Mouse (Mus musculus): ENCODE measurements around the gene Crxos. TPM values are rescaled to one million over a fixed set of nuclear protein-coding genes. Genes with fewer than 3 reads are reported as not detected.

Crxos gene
- polyA plus RNA-seq, 1 experiment from 2014 or later: not detected

- Histone ChIP-seq H3K9me3 (no peaks in the 10 kb centered on the region), H3K27ac (peak within 1 kb of the TSS; percentile 81), H3K4me2 (replicated peaks) (peak within 1 kb of the TSS; percentile 76), H3K27me3 (no peaks in the 10 kb centered on the region), H3K9ac (peak within 1 kb of the TSS; percentile 80), H3K36me3 (peaks cover 30% of the 10 kb centered on the region), H3K4me3 (peak within 1 kb of the TSS; percentile 77), H3K4me1 (peaks cover 24% of the 10 kb centered on the region)
- WGBS: under 1% methylated on average over 33 of the region's 33 CpGs
- ATAC-seq (ENCODE audit: low FRiP score, low read depth): peak; percentile 97
Observed at GRCm38 (mm10) chr7:15922220-15922773, 39.9 kb downstream of the Crxos start, which contains the start of gene Selenow. TSS of gene Selenow (minus strand) at chr7:15922402.

- no peak for ATAC-seq (ENCODE audit: low FRiP score, low read depth)
- Histone ChIP-seq H3K9ac (no peak overlapping the region), H3K4me2 (replicated peaks) (no peak overlapping the region)
Observed at GRCm38 (mm10) chr7:15929910-15930309, 47.5 kb downstream of the Crxos start.

GRCm38 (mm10) chr7:15930543-15930942 lies 48.1 kb downstream of the Crxos start:
- no peak overlapping the region for H3K27ac ChIP-seq
- H3K36me3 ChIP-seq: peaks cover 5% of the 10 kb centered on the region
- ATAC-seq (ENCODE audit: low FRiP score, low read depth): no peak
- H3K4me1 ChIP-seq: peaks cover 6% of the 10 kb centered on the region; the same call in 1 of the 2 replicates
- no peaks in the 10 kb centered on the region for H3K27me3 ChIP-seq
- no peak overlapping the region for H3K4me2 ChIP-seq (replicated peaks)
- WGBS: 62% methylated on average over 2 of the region's 2 CpGs
- H3K9ac ChIP-seq: no peak overlapping the region
- no peaks in the 10 kb centered on the region for H3K9me3 ChIP-seq
- H3K4me3 ChIP-seq: no peak overlapping the region

More at GRCm38 (mm10) chr7:15929910-15930309, 47.5 kb downstream of the Crxos start:
- Histone ChIP-seq H3K4me1 (peaks cover 6% of the 10 kb centered on the region; the same call in 1 of the 2 replicates), H3K9me3 (no peaks in the 10 kb centered on the region), H3K36me3 (no peaks in the 10 kb centered on the region), H3K27ac (no peak overlapping the region), H3K27me3 (no peaks in the 10 kb centered on the region), H3K4me3 (no peak overlapping the region)
- 36% methylated on average over 4 of the region's 4 CpGs for WGBS

- WGBS: 84% methylated on average over 3 of the region's 3 CpGs
- no peaks in the 10 kb centered on the region for H3K27me3 ChIP-seq
- H3K4me3 ChIP-seq: no peak overlapping the region
- peaks cover 16% of the 10 kb centered on the region for H3K36me3 ChIP-seq
- no peaks in the 10 kb centered on the region for H3K9me3 ChIP-seq
- H3K9ac ChIP-seq: no peak overlapping the region
- ATAC-seq (ENCODE audit: low FRiP score, low read depth): no peak
- peaks cover 6% of the 10 kb centered on the region; the same call in 1 of the 2 replicates for H3K4me1 ChIP-seq
- H3K4me2 ChIP-seq (replicated peaks): no peak overlapping the region
- no peak overlapping the region for H3K27ac ChIP-seq
Observed at GRCm38 (mm10) chr7:15931635-15932034, 49.2 kb downstream of the Crxos start.

DNA sequence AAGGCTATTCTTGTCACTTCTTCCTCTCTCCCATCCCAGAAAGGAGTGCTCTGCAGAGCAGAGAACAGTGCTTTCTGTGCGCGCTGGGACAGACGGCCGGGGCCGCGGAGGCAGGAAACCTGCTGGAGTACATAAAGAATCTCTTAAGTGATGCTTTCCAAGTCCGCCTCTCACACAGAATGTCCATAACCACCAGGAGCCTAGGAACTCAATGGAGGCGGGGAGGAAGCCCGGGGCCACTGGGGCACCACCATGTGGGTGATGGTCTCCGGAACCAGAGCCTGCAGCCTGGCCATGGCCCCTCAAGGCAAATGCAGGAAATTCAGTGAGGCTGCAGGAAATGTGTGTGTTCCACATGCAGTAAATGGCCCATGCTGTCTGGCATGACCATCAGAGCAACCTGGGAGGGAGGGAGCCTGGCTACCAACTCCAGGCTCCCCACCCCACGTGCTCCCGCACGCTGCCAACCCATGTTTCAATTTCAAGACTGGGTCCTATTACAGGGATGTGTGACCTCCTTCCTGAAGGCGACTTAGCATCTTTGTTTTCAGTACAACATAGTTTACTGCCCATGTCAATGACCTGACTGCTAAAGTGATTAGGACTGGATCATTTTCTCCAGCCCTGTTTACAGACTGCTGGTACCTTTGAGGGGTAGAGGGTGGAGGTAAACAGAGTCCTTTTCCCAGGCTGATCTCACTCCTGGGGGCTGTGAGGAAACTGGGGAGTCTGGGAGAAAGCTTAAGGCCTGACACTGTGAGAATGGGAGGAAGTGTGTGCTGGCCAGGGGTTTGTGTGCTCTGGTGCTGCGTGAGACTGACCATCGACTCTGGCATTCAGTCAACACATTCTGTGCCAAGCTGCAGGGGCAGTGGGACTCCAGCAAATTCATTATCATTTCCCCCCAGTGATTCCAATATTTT lies 51.3 kb downstream of the Crxos start:
- H3K4me1 ChIP-seq: peaks cover 6% of the 10 kb centered on the region; the same call in 1 of the 2 replicates
- no peaks in the 10 kb centered on the region for H3K9me3 ChIP-seq
- H3K27me3 ChIP-seq: no peaks in the 10 kb centered on the region
- H3K4me2 ChIP-seq (replicated peaks): no peak overlapping the region
- no peak for ATAC-seq (ENCODE audit: low FRiP score, low read depth)
- H3K36me3 ChIP-seq: peaks cover 36% of the 10 kb centered on the region
- no peak overlapping the region for H3K4me3 ChIP-seq
- WGBS: 54% methylated on average over 16 of the region's 16 CpGs
- peak overlapping the region; percentile 2; the same call in 1 of the 2 replicates for H3K27ac ChIP-seq
- no peak overlapping the region for H3K9ac ChIP-seq

GRCm38 (mm10) chr7:15937491-15937890 lies 55.1 kb downstream of the Crxos start:
- 86% methylated on average over 5 of the region's 5 CpGs for WGBS
- ATAC-seq (ENCODE audit: low FRiP score, low read depth): no peak

GRCm38 (mm10) chr7:15938621-15939020 lies 56.2 kb downstream of the Crxos start:
- Histone ChIP-seq H3K4me1 (peaks cover 3% of the 10 kb centered on the region; the same call in 1 of the 2 replicates), H3K4me2 (replicated peaks) (no peak overlapping the region), H3K9ac (no peak overlapping the region), H3K36me3 (peaks cover 86% of the 10 kb centered on the region), H3K4me3 (no peak overlapping the region), H3K27me3 (no peaks in the 10 kb centered on the region), H3K27ac (no peak overlapping the region; the same call in 1 of the 2 replicates), H3K9me3 (no peaks in the 10 kb centered on the region)
- no peak for ATAC-seq (ENCODE audit: low FRiP score, low read depth)
- WGBS: 98% methylated on average over 3 of the region's 3 CpGs

More at GRCm38 (mm10) chr7:15937491-15937890, 55.1 kb downstream of the Crxos start:
- no peak overlapping the region for H3K27ac ChIP-seq
- H3K4me3 ChIP-seq: no peak overlapping the region
- H3K27me3 ChIP-seq: no peaks in the 10 kb centered on the region
- peaks cover 74% of the 10 kb centered on the region for H3K36me3 ChIP-seq
- H3K9me3 ChIP-seq: no peaks in the 10 kb centered on the region
- H3K4me2 ChIP-seq (replicated peaks): no peak overlapping the region
- H3K9ac ChIP-seq: no peak overlapping the region
- peaks cover 6% of the 10 kb centered on the region; the same call in 1 of the 2 replicates for H3K4me1 ChIP-seq

DNA sequence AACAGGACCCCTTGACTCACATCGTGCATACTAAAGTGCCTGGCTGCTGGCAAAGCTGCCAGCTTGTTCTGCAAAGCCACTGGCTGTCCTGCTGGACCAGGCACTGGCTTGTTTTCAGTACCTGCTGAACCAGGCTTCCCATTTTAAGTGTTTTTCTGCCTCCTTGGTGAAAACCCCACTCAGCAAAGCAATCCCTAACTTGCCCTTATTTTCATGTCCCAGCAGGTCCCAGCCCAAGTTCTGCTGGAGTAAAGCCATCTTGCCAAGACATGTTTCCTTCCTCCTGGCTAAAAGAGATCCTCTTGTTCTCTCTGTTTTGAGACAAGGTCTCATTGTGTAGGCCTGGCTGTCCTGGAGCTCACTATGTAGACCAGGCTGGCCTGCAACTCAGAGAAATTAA lies 61.9 kb downstream of the Crxos start:
- no peak for ATAC-seq (ENCODE audit: low FRiP score, low read depth)
- Histone ChIP-seq H3K27ac (no peak overlapping the region), H3K9me3 (no peaks in the 10 kb centered on the region), H3K4me1 (peaks cover 27% of the 10 kb centered on the region), H3K4me2 (replicated peaks) (peak overlapping the region; percentile 91), H3K36me3 (peaks cover 52% of the 10 kb centered on the region), H3K4me3 (peak overlapping the region; percentile 69), H3K27me3 (0 out of 2 replicates have a peak, but pooled peaks cover under 1% of the 10 kb centered on the region), H3K9ac (peak overlapping the region; percentile 25; the same call in 1 of the 2 replicates)
- WGBS: 92% methylated on average over 1 of the region's 1 CpGs

DNA sequence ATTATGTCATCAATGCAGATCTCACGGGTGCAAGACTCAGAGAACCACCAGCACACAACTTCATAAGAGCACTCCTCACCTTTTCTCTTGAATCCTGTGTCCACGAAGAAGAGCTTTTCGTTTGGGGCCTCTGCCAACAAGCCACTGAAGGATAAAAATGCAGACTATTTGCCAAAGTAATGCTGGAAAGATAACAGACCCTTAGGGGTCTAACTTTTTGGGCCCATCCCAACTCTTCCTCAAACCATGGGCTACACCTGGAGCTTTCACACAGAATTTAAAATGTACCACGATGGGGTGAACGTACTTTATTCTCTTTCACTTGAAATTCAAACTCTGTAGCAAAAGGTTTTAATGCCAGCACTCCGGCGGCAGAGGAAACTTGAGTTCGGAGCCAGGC lies 62.8 kb downstream of the Crxos start:
- peak overlapping the region; percentile 93 for H3K27ac ChIP-seq
- peak overlapping the region; percentile 91 for H3K4me2 ChIP-seq (replicated peaks)
- 7% methylated on average over 8 of the region's 8 CpGs for WGBS

DNA sequence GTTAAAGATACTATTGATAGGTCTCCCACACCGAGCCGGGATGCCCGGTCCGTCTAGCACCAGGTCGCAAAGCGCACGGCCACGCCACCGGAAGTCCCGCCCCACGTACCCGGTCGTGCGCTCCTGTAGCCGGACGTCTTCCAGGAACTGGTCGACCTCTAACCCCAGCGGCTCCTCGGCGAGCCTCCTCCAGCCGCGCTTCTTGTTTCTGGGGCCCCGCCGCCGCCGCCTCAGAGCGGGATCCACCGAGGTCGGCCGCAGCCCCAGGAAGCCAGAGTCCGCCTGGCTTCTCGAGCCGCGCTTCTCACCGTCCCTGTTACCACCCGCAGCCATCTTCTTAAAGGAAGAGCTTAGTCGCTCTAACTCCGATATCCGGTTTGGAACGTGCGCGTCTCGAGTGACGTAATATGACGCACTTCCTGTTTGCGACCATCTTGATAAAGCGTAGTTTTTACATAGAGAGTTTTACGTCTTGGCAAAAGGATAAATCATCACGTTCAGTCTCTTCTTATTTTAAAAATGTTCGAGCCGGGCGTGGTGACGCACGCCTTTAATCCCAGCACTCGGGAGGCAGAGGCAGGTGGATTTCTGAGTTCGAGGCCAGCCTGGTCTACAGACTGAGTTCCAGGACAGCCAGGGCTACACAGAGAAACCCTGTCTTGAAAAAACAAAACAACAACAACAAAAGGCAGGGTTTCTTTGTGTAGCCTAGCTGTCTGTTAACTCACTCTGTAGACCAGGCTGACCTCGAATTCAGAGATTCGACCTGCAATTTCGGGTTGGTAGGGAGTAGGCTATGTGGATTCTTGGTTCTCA lies 63.5 kb downstream of the Crxos start, which contains the start of gene Nop53:
TSS of gene Nop53 (minus strand) at position 354 of the 816 bp plus-strand sequence.
- peaks cover 27% of the 10 kb centered on the region for H3K4me1 ChIP-seq
- no peaks in the 10 kb centered on the region for H3K9me3 ChIP-seq
- peaks cover 51% of the 10 kb centered on the region for H3K36me3 ChIP-seq
- H3K4me2 ChIP-seq (replicated peaks): peak within 1 kb of the TSS; percentile 91
- peak within 1 kb of the TSS; percentile 69 for H3K4me3 ChIP-seq
- 2% methylated on average over 59 of the region's 59 CpGs for WGBS
- peak; percentile 91 for ATAC-seq (ENCODE audit: low FRiP score, low read depth)
- H3K9ac ChIP-seq: peak within 1 kb of the TSS; percentile 75
- H3K27ac ChIP-seq: peak within 1 kb of the TSS; percentile 93
- H3K27me3 ChIP-seq: 0 out of 2 replicates have a peak, but pooled peaks cover 4% of the 10 kb centered on the region

More for the DNA sequence above, 62.8 kb downstream of the Crxos start:
- Histone ChIP-seq H3K4me1 (peaks cover 27% of the 10 kb centered on the region), H3K9ac (peak overlapping the region; percentile 75), H3K27me3 (0 out of 2 replicates have a peak, but pooled peaks cover 4% of the 10 kb centered on the region), H3K4me3 (peak overlapping the region; percentile 69), H3K9me3 (no peaks in the 10 kb centered on the region), H3K36me3 (peaks cover 51% of the 10 kb centered on the region)
- ATAC-seq (ENCODE audit: low FRiP score, low read depth): no peak

DNA sequence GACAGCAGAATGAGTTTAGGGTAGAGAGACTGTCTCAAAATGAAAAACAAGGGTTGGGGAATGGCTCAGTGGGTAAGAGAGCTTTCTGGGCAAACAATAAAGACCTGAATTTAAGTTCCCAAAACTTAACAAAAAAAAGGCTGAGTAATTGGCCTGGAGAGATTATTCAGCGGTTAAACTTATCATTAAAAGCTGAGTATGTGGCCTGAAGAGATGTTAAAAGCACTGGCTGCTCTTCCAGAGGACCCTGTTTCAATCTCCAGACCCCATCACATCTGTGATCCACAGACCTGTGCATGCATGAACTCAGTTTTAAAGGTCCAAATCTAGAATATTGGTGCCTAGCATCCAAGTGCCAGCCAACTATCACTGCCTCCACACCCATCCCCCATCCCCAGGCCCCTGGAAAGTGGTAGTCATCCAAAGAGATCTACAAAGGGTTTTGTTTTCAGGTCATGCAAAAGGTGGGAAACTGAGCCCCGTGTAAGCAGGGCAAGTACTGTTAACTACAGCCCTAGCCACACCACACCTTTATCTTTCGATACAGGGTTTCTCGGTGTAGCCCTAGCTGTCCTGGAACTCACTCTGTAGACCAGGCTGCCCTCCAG lies 65.3 kb downstream of the Crxos start:
- Histone ChIP-seq H3K4me1 (peaks cover 27% of the 10 kb centered on the region), H3K36me3 (peaks cover 43% of the 10 kb centered on the region), H3K4me2 (replicated peaks) (peak overlapping the region; percentile 59), H3K9ac (no peak overlapping the region), H3K9me3 (no peaks in the 10 kb centered on the region), H3K27ac (no peak overlapping the region), H3K4me3 (0 out of 2 replicates have a peak overlapping the region, but pooled peaks have one; percentile 28), H3K27me3 (0 out of 2 replicates have a peak, but pooled peaks cover 4% of the 10 kb centered on the region)
- peak; percentile 18; the same call in 1 of the 2 replicates for ATAC-seq (ENCODE audit: low FRiP score, low read depth)
- WGBS: 50% methylated on average over 4 of the region's 4 CpGs

All from limb, embryonic 13.5 days (tissue).